Mouse (Mus musculus) hindbrain, embryonic 13.5 days (tissue): ENCODE measurements around the gene Mtmr3. TPM values are rescaled to one million over a fixed set of nuclear protein-coding genes. Genes with fewer than 3 reads are reported as not detected.
A peak's percentile ranks its signal among the peaks of the same experiment; 100 is the strongest.

ENCODE experiments used
- ATAC-seq: fragments of 200-750 bp; cut with Nextera tagmentation; 2 replicates; pipeline ENCODE4 v1.8.0; 2017; ENCODE audit warnings: moderate TSS enrichment; ENCODE audit not compliant: low FRiP score
- H3K27ac ChIP-seq: fragments of 300-500 bp; sonication (generic); 2 replicates; pipeline ENCODE4 v1.5.1; 2015; ENCODE audit warnings: inconsistent platforms, mild to moderate bottlenecking, moderate library complexity
- H3K27me3 ChIP-seq: fragments of 300-500 bp; sonication (generic); 2 replicates; pipeline ENCODE4 v1.6.1; 2015; ENCODE audit warnings: mild to moderate bottlenecking, inconsistent platforms
- H3K36me3 ChIP-seq: fragments of 300-500 bp; sonication (generic); 2 replicates; pipeline ENCODE4 v1.6.1; 2015; ENCODE audit warnings: mild to moderate bottlenecking, inconsistent platforms
- H3K4me1 ChIP-seq: fragments of 300-500 bp; sonication (generic); replicated peaks from 2 replicates; pipeline ENCODE4 v1.6.1; 2015; ENCODE audit warnings: inconsistent platforms
- H3K4me2 ChIP-seq: fragments of 300-500 bp; sonication (generic); 2 replicates; pipeline ENCODE4 v1.6.1; 2015; ENCODE audit warnings: inconsistent platforms, mild to moderate bottlenecking, moderate library complexity
- H3K4me3 ChIP-seq: fragments of 300-500 bp; sonication (generic); 2 replicates; pipeline ENCODE4 v1.5.1; 2015; ENCODE audit warnings: mild to moderate bottlenecking, inconsistent platforms
- H3K9ac ChIP-seq: fragments of 300-500 bp; sonication (generic); 2 replicates; pipeline ENCODE4 v1.6.1; 2015; ENCODE audit warnings: mild to moderate bottlenecking, inconsistent platforms
- H3K9me3 ChIP-seq: fragments of 300-500 bp; sonication (generic); 2 replicates; pipeline ENCODE4 v1.6.1; 2016; ENCODE audit warnings: inconsistent platforms
- WGBS: fragments of 180-500 bp; shearing (Covaris S2); methylation state at CpG from one replicate; pipeline ENCODE4 v1.1.7; 2015; 5-methylcytosine and 5-hydroxymethylcytosine counted together
- polyA plus RNA-seq: library from polyadenylated mRNA; unstranded; fragments of >200 nt; fragmentation: Nextera tagmentation; extraction: Ambion mirVana; gene quantifications from 2 replicates; pipeline ENCODE4 v1.2.1, GENCODE M21; 2015

The Mtmr3 gene
- polyA plus RNA-seq, 1 experiment from 2014 or later = 36.7 TPM

DNA sequence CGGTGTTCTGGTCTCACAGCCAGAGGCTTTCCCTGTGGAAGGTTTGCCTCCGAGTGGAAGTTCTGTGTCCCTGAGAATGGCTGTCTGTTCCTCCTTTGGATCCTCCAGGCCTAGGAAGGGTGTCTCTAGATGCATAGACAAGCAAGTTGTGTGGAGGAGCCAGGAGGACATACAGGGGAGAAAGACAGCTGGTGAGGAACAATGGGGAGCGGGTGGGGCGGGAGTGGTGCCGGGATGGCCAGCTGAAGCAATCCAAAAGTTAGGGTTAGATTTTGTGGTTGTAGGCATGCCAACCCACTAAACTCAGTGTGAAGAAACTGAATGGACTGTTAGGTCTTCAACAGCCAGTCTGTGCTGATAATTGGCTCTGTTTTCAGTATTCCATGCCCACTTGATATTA lies 122.9 kb downstream of the Mtmr3 start:
- H3K9ac ChIP-seq = no peak overlapping the region
- H3K4me3 ChIP-seq = no peak overlapping the region
- H3K9me3 ChIP-seq = no peaks in the 10 kb centered on the region
- no peak for ATAC-seq
- no peak overlapping the region for H3K4me2 ChIP-seq
- H3K4me1 ChIP-seq = peaks cover 23% of the 10 kb centered on the region
- no peaks in the 10 kb centered on the region for H3K27me3 ChIP-seq
- 0 out of 2 replicates have a peak overlapping the region, but pooled peaks have one; percentile 73 for H3K27ac ChIP-seq
- H3K36me3 ChIP-seq = peaks cover 9% of the 10 kb centered on the region
- 71% methylated on average over 5 of the region's 5 CpGs for WGBS

DNA sequence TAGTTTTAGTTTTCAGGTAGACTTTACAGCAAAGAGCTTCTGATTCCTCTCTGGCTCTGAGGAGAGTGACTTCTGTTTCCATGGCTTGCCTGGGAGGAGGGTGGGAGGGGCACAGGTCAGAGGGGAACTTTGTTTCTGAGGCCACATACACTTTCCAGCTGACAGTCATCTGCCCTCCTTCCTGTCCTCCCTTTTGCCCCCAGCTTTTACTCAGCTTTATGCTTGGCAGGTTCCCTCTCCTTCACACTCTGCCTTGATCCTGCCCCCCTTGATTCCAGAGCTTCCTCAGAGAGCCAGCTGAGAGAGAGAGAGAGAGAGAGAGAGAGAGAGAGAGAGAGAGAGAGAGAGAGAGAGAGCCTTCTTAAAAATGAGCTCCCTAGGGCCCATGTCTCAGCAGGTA lies 123.4 kb downstream of the Mtmr3 start:
- no peak overlapping the region for H3K4me3 ChIP-seq
- H3K27me3 ChIP-seq = no peaks in the 10 kb centered on the region
- no peaks in the 10 kb centered on the region for H3K9me3 ChIP-seq
- H3K27ac ChIP-seq = no peak overlapping the region
- no peak overlapping the region for H3K9ac ChIP-seq
- peaks cover 7% of the 10 kb centered on the region for H3K36me3 ChIP-seq
- no peak overlapping the region for H3K4me2 ChIP-seq
- no peak for ATAC-seq
- peaks cover 23% of the 10 kb centered on the region for H3K4me1 ChIP-seq

DNA sequence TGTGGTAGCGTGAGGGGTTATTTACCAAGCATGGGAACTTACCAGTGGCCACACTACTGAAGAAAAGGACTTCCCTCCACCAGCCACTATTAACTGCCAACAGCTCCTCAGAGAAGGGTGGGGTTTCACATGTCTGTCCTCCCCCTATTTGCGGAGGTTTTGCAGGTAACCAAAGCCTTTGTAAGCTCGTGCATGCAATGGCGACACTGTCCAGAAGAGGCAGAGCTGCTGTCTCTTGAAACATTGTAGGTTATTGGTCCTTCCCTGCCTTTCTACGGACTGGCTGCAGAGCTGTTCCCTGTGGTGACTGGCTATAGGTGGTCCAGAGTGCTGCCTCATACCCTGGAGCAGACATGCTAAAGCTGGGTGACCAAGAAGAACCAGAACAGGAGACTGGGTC lies 125.6 kb downstream of the Mtmr3 start:
- ATAC-seq = no peak
- H3K4me1 ChIP-seq = peaks cover 23% of the 10 kb centered on the region
- no peaks in the 10 kb centered on the region for H3K9me3 ChIP-seq
- H3K27me3 ChIP-seq = no peaks in the 10 kb centered on the region
- H3K9ac ChIP-seq = no peak overlapping the region
- 64% methylated on average over 5 of the region's 5 CpGs for WGBS
- H3K27ac ChIP-seq = no peak overlapping the region
- no peaks in the 10 kb centered on the region for H3K36me3 ChIP-seq
- H3K4me2 ChIP-seq = no peak overlapping the region
- H3K4me3 ChIP-seq = no peak overlapping the region

DNA sequence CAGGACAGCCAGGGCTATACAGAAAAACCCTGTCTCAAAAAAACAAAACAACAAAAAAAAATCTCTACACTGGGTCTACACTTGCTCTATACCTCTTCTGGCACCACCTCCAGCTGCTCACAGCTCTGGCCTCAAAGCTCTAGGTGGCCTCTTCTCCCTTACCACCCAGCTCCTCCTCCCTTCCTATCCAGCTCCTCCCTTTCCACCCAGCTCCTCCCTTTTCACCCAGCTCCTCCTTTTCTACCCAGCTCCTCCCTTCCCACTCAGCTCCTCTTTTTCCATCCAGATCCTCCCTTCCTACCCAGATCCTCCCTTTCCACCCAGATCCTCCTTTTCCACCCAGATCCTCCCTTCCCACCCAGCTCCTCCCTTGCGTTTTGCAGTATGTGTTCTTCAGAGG lies 127.2 kb downstream of the Mtmr3 start:
- no peak overlapping the region for H3K9ac ChIP-seq
- ATAC-seq = no peak
- no peak overlapping the region for H3K27ac ChIP-seq
- no peaks in the 10 kb centered on the region for H3K27me3 ChIP-seq
- H3K4me1 ChIP-seq = peaks cover 13% of the 10 kb centered on the region
- no peak overlapping the region for H3K4me3 ChIP-seq
- no peaks in the 10 kb centered on the region for H3K36me3 ChIP-seq
- 97% methylated on average over 1 of the region's 1 CpGs for WGBS
- no peak overlapping the region for H3K4me2 ChIP-seq
- H3K9me3 ChIP-seq = no peaks in the 10 kb centered on the region

DNA sequence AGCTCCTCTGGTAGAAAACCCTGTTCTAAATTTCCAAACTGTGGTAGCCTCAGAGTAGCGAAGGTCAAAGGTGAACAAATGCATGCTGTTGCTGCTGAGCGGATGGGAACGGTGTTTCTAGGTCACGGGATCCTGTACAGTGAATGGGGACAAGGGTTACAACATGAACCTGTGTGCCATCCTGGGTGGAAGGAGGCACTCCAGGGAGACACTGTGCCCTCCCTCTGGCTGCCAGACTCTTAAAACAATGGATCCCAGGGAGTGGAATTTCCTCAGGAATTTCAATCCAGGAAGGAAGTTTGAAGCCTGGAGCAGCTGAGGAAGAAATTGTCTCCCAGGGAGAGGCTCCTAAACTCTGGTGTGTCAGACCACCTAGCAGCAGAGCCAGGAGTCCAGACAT lies 128.5 kb downstream of the Mtmr3 start:
- no peak overlapping the region for H3K9ac ChIP-seq
- no peak for ATAC-seq
- H3K27ac ChIP-seq = no peak overlapping the region
- H3K4me1 ChIP-seq = 0 out of 2 replicates have a peak, but pooled peaks cover under 1% of the 10 kb centered on the region
- H3K4me3 ChIP-seq = no peak overlapping the region
- H3K4me2 ChIP-seq = no peak overlapping the region
- H3K9me3 ChIP-seq = no peaks in the 10 kb centered on the region
- H3K27me3 ChIP-seq = no peaks in the 10 kb centered on the region
- H3K36me3 ChIP-seq = no peaks in the 10 kb centered on the region
- WGBS = 64% methylated on average over 4 of the region's 4 CpGs

DNA sequence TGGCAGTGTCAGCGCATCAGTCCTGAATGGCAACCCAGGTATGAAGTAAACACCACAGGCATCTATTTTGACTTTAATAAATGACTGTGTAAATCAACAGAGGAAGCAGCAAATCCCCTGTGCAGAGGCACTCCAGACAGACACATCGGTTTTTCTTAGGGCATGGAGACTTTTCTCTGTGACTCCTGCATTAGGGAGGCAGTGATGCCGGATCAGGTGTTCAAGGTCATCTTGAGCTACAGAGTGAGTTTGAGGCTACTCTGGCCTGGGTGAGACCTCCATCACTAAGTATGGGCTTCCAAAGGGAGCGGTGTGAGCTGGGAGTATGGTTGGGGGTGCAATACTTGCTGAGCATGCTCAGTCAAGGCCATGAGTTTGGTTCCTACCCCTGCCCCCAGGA lies 130.0 kb downstream of the Mtmr3 start:
- Histone ChIP-seq H3K9me3 (no peaks in the 10 kb centered on the region), H3K27ac (no peak overlapping the region), H3K9ac (no peak overlapping the region), H3K27me3 (no peaks in the 10 kb centered on the region), H3K36me3 (no peaks in the 10 kb centered on the region), H3K4me2 (no peak overlapping the region), H3K4me3 (no peak overlapping the region), H3K4me1 (no peaks in the 10 kb centered on the region)
- no peak for ATAC-seq
- 90% methylated on average over 4 of the region's 4 CpGs for WGBS

DNA sequence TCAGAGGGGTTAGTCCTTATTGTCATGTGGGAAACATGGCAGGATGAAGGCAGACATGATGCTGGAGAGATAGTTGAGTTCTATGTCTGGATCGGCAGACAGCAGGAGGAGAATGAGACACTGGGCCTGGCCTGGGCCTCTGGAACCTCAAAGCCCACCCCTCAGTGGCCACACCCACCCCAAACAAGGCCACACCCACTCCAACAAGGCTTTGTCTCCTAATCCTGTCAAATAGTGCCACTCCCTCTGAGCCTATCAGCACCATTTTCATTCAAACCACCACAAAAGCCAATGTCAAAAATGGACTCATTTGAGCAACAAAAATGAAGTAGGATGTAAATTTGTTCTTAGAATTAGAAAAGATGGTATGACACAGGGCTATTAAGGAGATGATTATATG lies 130.5 kb downstream of the Mtmr3 start:
- Histone ChIP-seq H3K4me3 (no peak overlapping the region), H3K4me2 (no peak overlapping the region), H3K27me3 (no peaks in the 10 kb centered on the region), H3K9ac (no peak overlapping the region), H3K4me1 (no peaks in the 10 kb centered on the region), H3K36me3 (no peaks in the 10 kb centered on the region), H3K9me3 (no peaks in the 10 kb centered on the region), H3K27ac (no peak overlapping the region)
- WGBS = 100% methylated on average over 1 of the region's 1 CpGs
- ATAC-seq = no peak

DNA sequence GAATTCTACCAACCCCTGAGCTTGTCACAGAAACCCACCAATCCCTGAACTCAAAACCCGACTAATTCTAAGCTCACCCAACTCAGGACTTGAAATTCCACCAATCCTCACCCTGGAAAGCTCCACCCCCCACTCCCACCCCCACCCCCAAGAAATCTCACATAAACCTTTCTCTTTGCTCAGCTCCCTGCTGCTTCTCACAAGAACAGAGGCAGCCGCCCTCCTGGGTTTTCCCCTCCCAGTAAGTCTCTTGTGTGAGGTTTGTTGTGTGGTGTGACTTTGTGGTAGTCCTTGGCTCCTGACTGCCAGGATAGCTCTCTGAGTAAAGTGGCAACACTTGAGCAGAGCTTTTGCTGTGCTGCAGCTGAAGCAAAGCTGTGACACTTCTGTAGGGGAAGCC lies 131.8 kb downstream of the Mtmr3 start:
- 50% methylated on average over 2 of the region's 2 CpGs for WGBS
- ATAC-seq = no peak
- Histone ChIP-seq H3K27me3 (no peaks in the 10 kb centered on the region), H3K4me3 (no peak overlapping the region), H3K4me2 (no peak overlapping the region), H3K36me3 (no peaks in the 10 kb centered on the region), H3K4me1 (no peaks in the 10 kb centered on the region), H3K9ac (no peak overlapping the region), H3K27ac (no peak overlapping the region), H3K9me3 (no peaks in the 10 kb centered on the region)

DNA sequence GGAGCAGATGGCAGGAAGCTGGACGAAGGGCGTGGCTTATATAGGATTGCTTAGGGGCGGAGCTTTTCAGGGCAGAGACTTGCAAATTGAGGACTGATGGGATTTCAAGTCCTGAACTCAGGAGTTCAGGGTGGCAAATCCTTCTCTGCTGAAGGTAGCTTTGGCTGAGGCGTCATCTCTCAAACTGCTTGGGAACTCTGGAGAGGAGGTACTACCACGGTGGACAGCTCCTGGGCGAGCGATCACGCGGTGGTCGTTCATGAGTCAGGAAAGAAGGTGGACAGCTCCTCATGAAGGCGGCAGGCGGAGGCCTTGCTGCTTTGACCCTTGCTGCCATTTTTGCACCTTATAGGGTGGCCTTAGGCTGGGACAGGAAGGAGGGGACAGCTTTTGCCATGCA lies 133.5 kb downstream of the Mtmr3 start:
- ATAC-seq = no peak
- no peak overlapping the region for H3K4me2 ChIP-seq
- 47% methylated on average over 12 of the region's 12 CpGs for WGBS

DNA sequence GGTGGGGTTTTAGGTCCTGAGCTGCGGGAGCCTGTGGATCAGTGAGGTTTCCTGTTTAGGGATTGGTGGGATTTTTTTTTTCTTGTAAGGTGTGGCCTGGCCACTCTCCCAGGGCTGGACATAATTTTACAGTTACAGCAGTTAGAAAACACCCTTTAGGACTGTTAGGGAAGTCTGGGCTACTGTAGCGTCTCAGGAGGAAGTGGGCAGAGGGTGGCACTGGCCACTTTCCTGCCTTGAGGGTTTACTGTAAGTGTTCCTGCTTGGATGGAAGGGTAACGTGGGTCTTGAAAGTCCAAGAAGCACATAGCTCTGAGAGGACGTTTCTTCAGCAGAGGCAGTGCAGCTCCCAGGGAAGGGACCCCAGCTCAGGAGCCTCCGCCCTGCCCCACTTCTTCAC lies 134.0 kb downstream of the Mtmr3 start:
- ATAC-seq = no peak
- WGBS = 68% methylated on average over 5 of the region's 5 CpGs
- Histone ChIP-seq H3K27ac (no peak overlapping the region), H3K9ac (no peak overlapping the region), H3K4me1 (no peaks in the 10 kb centered on the region), H3K4me2 (no peak overlapping the region), H3K36me3 (no peaks in the 10 kb centered on the region), H3K9me3 (no peaks in the 10 kb centered on the region), H3K4me3 (no peak overlapping the region), H3K27me3 (no peaks in the 10 kb centered on the region)

More for the DNA sequence above, 133.5 kb downstream of the Mtmr3 start:
- Histone ChIP-seq H3K4me3 (no peak overlapping the region), H3K36me3 (no peaks in the 10 kb centered on the region), H3K27ac (no peak overlapping the region), H3K9ac (no peak overlapping the region), H3K4me1 (no peaks in the 10 kb centered on the region), H3K27me3 (no peaks in the 10 kb centered on the region), H3K9me3 (no peaks in the 10 kb centered on the region)

DNA sequence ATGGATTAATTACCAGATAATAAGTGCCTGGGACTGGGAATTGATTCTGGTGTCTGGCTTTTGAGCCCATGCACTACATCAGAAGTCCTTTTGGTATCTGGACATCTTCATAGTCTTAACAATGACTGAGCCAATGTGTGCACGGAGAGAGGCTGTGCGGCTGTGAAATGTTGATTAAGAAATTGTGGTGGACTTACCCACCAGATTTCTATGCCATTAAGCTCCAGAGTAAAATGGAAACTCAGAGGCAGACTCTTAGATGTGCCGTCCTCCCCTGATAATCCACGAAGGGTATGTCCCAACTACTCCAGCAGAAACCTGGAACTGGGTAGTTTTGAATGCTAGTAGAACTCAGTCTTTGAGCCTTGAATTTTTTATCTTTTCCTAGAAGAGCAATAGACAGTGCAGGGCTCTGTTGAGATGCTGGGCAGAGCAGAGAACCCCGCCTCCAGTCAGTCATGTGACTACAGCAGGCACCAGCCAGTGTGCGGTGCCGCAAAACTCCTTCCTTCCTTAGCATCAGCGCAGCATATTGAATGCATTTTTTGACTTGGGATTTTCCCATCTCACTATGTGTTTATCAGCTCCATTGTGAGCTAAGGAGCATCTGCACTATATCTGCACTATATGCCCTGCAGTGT lies 139.6 kb downstream of the Mtmr3 start:
- Histone ChIP-seq H3K27me3 (no peaks in the 10 kb centered on the region), H3K9me3 (no peaks in the 10 kb centered on the region), H3K36me3 (no peaks in the 10 kb centered on the region), H3K4me3 (no peak overlapping the region), H3K9ac (no peak overlapping the region), H3K4me1 (no peaks in the 10 kb centered on the region), H3K4me2 (no peak overlapping the region), H3K27ac (no peak overlapping the region)
- ATAC-seq = no peak
- WGBS = 75% methylated on average over 8 of the region's 8 CpGs

DNA sequence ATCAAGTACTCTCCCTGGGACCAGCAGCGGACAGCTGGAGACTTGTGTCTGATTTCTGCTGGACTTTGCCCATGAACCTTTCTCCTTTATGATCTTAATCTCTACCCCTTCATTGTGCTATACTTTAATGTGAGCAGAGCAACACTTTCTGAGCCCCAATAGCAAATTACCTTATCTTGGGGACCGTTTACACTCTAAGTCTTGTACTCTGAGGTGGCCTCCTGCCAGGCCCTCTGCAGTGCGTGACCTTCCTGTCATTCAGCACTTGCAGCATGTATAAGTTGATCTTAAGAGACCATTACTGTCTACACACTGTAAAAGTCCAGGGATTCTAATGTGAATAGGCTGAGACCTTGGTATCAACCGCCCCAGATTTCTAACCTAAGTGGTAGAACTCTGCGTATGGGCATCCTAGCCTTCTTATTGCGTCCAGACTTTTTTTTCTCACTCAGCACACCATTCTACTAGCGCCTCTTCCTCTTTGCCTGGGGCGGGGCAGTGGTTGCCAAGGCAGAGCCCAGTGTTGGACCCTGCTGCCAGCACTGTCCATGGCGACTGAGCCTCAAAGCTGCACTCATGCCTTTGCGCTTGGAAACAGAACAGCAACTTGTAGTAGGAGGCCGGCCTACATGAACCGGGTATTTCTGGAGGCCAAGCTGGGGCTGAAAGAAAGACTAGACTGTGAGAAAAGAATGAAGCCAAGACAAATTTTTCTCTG lies 142.0 kb downstream of the Mtmr3 start:
- Histone ChIP-seq H3K4me3 (no peak overlapping the region), H3K36me3 (no peaks in the 10 kb centered on the region), H3K4me2 (no peak overlapping the region), H3K4me1 (no peaks in the 10 kb centered on the region), H3K27me3 (no peaks in the 10 kb centered on the region), H3K9ac (no peak overlapping the region), H3K9me3 (no peaks in the 10 kb centered on the region), H3K27ac (no peak overlapping the region)
- no peak for ATAC-seq
- WGBS = 79% methylated on average over 12 of the region's 12 CpGs

DNA sequence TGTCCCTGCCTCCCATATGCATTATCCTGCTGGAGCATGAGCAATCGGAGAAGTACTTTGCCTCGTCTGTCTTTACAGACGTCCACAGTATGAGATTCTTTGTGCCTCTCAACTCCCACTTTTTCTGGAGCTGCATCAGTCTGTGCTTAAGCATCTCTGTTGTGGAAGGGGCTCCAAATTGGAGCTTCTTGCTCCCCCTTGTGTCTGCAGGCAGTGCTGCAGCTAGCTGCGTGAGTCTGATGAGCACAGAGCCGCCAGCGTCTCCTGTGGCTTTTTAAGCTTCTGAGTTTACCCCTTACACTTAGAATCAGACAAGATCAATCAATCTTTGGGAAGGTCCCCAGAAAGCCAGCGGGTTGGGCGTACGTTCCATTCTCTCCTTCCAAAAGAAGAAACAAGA lies 143.5 kb downstream of the Mtmr3 start:
- Histone ChIP-seq H3K4me2 (no peak overlapping the region), H3K9me3 (no peaks in the 10 kb centered on the region), H3K27me3 (no peaks in the 10 kb centered on the region), H3K4me3 (no peak overlapping the region), H3K36me3 (no peaks in the 10 kb centered on the region), H3K27ac (no peak overlapping the region), H3K4me1 (no peaks in the 10 kb centered on the region), H3K9ac (no peak overlapping the region)
- WGBS = 23% methylated on average over 9 of the region's 9 CpGs
- no peak for ATAC-seq
